ENCODE assay signal across 7 mouse cellular contexts in the genomic region with DNA sequence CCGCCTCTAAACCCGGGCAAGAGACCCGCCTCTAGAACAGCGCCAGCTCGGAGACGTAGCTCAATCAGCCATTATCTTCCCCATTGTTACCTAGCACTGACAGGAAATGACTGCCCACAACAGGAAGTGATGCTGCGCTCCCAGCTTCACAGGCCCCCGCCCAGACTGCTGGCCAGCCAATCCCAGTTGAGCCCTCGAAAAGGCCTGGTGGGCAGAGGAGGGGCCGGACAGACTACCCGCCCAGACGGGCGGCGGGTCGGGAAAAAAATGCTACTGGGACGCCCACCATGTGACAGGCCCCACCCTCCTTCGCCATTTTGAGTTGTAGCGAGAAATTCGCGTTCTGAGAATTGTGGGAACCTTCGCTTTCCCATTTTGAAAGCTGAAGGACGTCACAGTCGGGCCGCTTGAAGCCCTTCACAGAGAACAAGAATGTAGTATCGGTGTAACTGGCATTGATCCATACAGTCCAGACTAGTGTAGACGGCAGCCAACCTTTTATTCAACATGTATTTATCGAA. TPM values are rescaled to one million over a fixed set of nuclear protein-coding genes. Genes with fewer than 3 reads are reported as not detected.
DNase-seq lines count a peak whose midpoint lies in the region; ATAC-seq lines count a peak whose summit lies in the region.

Gene Rlim, minus strand, starts transcription at position 116 of the 521 bp plus-strand sequence.

- H3K4me3 ChIP-seq in embryonic facial prominence, embryonic 11.5 days (ENCODE audit: low read depth, low read length): peak within 1 kb of the TSS; percentile 73
- peak within 1 kb of the TSS; percentile 81 for H3K4me3 ChIP-seq in limb, embryonic 10.5 days
- H3K4me3 ChIP-seq in midbrain, embryonic 13.5 days (replicated peaks): peak within 1 kb of the TSS; percentile 76

- H3K9me3 ChIP-seq in embryonic facial prominence, embryonic 11.5 days (replicated peaks; ENCODE audit: control insufficient read depth, low read length): no peaks in the 10 kb centered on the region
- H3K9me3 ChIP-seq in limb, embryonic 10.5 days (replicated peaks): no peaks in the 10 kb centered on the region
- H3K9me3 ChIP-seq in midbrain, embryonic 13.5 days: no peaks in the 10 kb centered on the region

- 21% methylated on average over 27 of the region's 27 CpGs for WGBS in embryonic facial prominence, embryonic 11.5 days
- WGBS in limb, embryonic 10.5 days: 18% methylated on average over 27 of the region's 27 CpGs
- 31% methylated on average over 27 of the region's 27 CpGs for WGBS in midbrain, embryonic 13.5 days

- peak; percentile 95 for DNase-seq in adrenal gland, postnatal 14 days
- DNase-seq in embryonic facial prominence, embryonic 11.5 days (ENCODE audit: low spot score): peak; percentile 92
- DNase-seq in kidney, adult 11 months: peak; percentile 95
- DNase-seq in limb, embryonic 10.5 days (ENCODE audit: low spot score): peak; percentile 84
- peak; percentile 81 for DNase-seq in spleen, adult 12 weeks (ENCODE audit: low spot score)

- no peaks in the 10 kb centered on the region for H3K36me3 ChIP-seq in embryonic facial prominence, embryonic 11.5 days (replicated peaks; ENCODE audit: control insufficient read depth, insufficient read depth, low read depth, low read length)
- peaks cover 25% of the 10 kb centered on the region for H3K36me3 ChIP-seq in limb, embryonic 10.5 days
- peaks cover 8% of the 10 kb centered on the region; the same call in 1 of the 2 replicates for H3K36me3 ChIP-seq in midbrain, embryonic 13.5 days

- H3K27me3 ChIP-seq in embryonic facial prominence, embryonic 11.5 days (ENCODE audit: control insufficient read depth, insufficient read depth, low read length): no peaks in the 10 kb centered on the region
- H3K27me3 ChIP-seq in limb, embryonic 10.5 days (ENCODE audit: low read depth, poor library complexity, severe bottlenecking): peaks cover 78% of the 10 kb centered on the region
- H3K27me3 ChIP-seq in midbrain, embryonic 13.5 days: peaks cover 28% of the 10 kb centered on the region; the same call in 1 of the 2 replicates

- H3K4me1 ChIP-seq in embryonic facial prominence, embryonic 11.5 days (ENCODE audit: control insufficient read depth, insufficient read depth, low read length): no peaks in the 10 kb centered on the region
- no peaks in the 10 kb centered on the region for H3K4me1 ChIP-seq in limb, embryonic 10.5 days
- H3K4me1 ChIP-seq in midbrain, embryonic 13.5 days (replicated peaks): 0 out of 2 replicates have a peak, but pooled peaks cover 7% of the 10 kb centered on the region

- H3K27ac ChIP-seq in embryonic facial prominence, embryonic 11.5 days (replicated peaks; ENCODE audit: low read depth, low read length): peak within 1 kb of the TSS; percentile 65; the same call in 1 of the 2 replicates
- H3K27ac ChIP-seq in limb, embryonic 10.5 days: peak within 1 kb of the TSS; percentile 92
- H3K27ac ChIP-seq in midbrain, embryonic 13.5 days: peak within 1 kb of the TSS; percentile 89

- H3K9ac ChIP-seq in embryonic facial prominence, embryonic 11.5 days (replicated peaks; ENCODE audit: low read length): peak within 1 kb of the TSS; percentile 82
- H3K9ac ChIP-seq in midbrain, embryonic 13.5 days (replicated peaks): peak within 1 kb of the TSS; percentile 88

- peak; percentile 100 for ATAC-seq in embryonic facial prominence, embryonic 11.5 days (replicated peaks; ENCODE audit: insufficient number of reproducible peaks, low FRiP score, low TSS enrichment, low read depth)
- ATAC-seq in granulocyte monocyte progenitor cell, adult 5-6 weeks (replicated peaks; ENCODE audit: poor library complexity, severe bottlenecking): peak; percentile 91
- peak; percentile 100 for ATAC-seq in midbrain, embryonic 13.5 days

- peak within 1 kb of the TSS; percentile 39 for H3K4me2 ChIP-seq in embryonic facial prominence, embryonic 11.5 days (ENCODE audit: low read depth, low read length)
- H3K4me2 ChIP-seq in midbrain, embryonic 13.5 days (replicated peaks): peak within 1 kb of the TSS; percentile 59

RNA-seq across cellular contexts. Expression of gene Rlim, which starts in this region (rescaled TPM):
- 58.3 and 58.8 TPM in 2 replicates for total RNA-seq in adrenal gland, postnatal 14 days (2021)
- 40.1 and 43.1 TPM in 2 replicates for polyA plus RNA-seq in embryonic facial prominence, embryonic 11.5 days (2014; fragmentation: Nextera tagmentation; extraction: Ambion mirVana)
- total RNA-seq in granulocyte monocyte progenitor cell, adult 5-6 weeks (2014; fragmentation: Nextera tagmentation): 43.0 and 49.3 TPM in 2 replicates
- 100 and 111 TPM in 2 replicates for total RNA-seq in granulocyte monocyte progenitor cell, adult 5-6 weeks (2017)
- 38.3 and 43.3 TPM in 2 replicates for polyA plus RNA-seq in limb, embryonic 10.5 days (2016; fragmentation: Nextera tagmentation; extraction: Ambion mirVana)
- polyA plus RNA-seq in midbrain, embryonic 13.5 days (2015; fragmentation: Nextera tagmentation; extraction: Ambion mirVana): 33.3 and 36.3 TPM in 2 replicates

Comparison
In these comparisons a context has a peak if more than half of its experiments do, and no peak if none do; other contexts are left out.
1. Peak in every context shown above with its lines: DNase-seq, ATAC-seq, H3K4me3 ChIP-seq and H3K27ac ChIP-seq.